Mouse (Mus musculus) activated CD4-positive, CD25-positive, alpha-beta regulatory T cell, adult 4 months (primary cell): Measurements from ENCODE around the gene Wbp2. TPM values are rescaled to one million over a fixed set of nuclear protein-coding genes. Genes with fewer than 3 reads are reported as not detected.
A peak's percentile ranks its signal among the peaks of the same experiment; 100 is the strongest.

Experiments used
- ATAC-seq: one replicate; pipeline ENCODE4 v1.8.0; 2017
- polyA plus RNA-seq, 2 experiments: library from polyadenylated mRNA; unstranded; fragments of 100-300 nt; shearing (Covaris generic); gene quantifications; one replicate each; pipeline ENCODE4 v1.2.1; 2017

The Wbp2 gene
- polyA plus RNA-seq, 2 experiments from 2014 or later: 85.4 to 142 TPM

DNA sequence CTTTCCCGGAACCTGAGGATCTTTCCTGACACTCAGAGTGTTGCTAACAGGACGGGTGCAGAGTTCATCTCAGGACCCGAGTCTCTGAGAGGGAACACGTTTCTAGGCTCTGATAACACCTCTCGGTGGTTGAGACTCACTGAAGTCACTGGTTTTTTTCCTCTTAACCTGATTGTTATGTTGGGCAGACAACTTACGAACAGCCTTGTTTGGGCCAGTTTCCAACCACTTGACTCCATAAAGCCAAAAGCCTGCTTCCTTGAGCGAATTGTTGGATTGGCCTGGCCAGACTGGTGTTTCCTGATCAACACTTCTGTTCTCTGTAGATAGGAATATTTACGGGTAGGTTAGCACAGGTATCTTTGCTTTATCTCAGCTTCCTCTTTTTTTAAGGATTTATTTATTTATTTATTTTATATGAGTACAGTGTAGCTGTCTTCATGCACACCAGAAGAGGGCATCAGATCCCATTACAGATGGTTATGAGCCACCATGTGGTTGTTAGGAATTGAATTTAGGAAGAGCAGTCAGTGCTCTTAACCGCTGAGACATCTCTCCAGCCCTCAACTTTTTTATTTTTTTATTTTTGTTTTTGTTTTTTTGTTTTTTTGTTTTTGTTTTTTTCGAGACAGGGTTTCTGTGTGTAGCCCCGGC lies 2.1 kb upstream of the Wbp2 start:
- ATAC-seq: no peak

DNA sequence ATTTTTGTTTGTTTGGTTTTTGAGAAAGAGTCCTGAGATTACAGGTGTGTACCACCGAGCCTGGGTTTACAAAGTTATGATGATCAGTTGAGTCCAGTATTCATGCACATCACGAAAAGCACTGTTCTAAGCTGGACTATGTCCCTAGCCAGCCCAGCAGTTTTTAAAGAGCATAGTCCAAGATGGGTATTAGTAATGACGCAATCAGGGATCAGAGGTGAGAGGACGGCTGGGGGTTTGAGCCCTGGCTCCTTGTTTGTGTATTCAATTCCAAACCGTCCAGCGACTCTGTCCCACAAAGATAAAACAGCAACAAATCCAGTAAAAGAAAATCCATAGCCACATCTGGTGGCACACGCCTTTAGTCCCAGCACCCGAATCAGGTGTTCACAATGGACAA lies 1.4 kb upstream of the Wbp2 start:
- ATAC-seq: no peak

DNA sequence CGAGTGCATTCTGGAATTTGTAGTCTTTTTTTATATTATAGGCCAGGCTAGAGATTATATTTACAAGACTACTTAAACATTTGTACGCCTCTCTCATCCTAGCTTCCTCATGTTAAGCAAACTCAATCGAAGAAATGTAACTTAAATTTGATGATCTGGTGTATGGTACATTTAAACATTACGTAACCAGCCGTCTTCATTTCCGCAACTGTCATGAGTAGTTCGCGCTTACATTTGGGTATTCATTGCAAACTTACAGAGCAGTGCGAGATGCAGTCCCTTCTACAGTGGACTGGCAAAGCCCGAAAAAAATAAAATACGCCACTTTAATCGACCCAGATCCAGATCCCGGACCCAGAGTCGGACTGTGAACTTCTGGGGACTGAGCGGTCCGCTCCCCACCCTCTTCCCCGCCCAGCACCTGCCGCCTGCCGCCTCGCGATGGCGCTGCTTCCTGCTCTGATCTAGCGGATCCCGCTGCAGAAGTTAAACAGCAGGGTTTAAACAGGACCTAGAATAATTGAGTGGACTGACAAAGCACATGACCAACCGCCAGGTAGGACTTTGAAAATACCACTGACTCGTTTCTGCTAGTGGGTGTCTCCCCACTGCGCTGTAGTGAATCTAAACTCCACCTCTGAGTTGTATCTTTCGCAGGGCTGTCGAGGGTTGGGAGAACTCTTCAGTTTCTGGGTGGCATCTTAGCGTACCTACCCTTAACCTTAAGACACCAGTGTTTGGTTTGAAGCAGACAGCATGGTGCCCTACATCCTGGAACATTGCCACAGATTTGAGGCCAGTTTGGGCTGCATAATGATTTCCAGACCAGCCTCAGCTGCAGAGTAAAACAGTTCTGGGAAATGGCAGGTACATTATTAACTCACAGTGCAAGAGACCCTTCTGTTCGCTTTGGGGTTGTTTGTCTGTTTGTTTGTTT lies 667 bp upstream of the Wbp2 start:
- ATAC-seq: peak; percentile 55

DNA sequence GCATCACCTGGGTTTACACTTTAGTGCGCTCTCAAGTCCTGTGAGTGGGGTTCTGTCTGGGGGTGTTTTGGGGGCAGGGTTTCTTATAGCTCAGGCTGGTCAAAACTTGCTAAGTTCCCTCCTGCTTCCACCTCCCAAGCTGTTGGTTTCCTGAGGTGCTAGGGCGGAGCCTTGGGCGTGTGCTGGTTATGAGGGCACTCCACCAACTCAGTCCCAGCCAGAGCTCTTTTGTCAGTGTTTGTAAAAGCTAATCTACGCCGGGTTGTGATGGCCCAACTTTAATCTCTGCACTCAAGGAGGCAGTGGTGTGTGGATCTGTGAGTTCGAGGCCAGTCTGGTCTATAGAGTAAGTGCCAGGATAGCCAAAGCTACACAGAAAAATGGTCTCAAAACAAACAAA lies 2.6 kb downstream of the Wbp2 start:
- no peak for ATAC-seq

DNA sequence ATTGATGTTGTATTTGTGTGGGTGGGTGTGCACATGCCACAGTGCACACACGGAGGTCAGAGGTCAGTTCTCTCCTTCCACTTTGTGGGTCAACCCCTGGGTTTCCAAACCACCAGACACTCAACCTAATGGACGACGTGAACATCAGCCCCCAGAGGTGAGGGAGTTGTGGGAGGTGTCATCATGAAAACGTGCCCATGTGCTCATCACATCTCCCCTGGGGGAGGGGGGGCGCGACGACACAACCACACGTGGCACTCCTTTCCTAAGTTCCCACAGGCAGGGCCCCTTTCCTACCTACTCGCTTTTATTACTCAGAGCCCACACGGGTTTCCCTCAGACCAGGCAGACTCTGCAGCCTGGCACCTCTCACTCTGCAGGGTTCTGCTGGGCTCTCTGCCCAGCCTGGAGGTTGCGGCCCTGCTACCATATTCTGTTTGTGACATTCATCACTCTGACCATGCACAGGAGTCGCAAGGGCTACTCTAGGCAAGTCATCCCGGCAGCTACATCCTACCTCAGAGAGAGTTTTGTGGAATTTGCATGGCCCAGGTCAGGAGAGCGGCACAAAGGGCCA lies 3.6 kb downstream of the Wbp2 start:
- ATAC-seq: no peak

DNA sequence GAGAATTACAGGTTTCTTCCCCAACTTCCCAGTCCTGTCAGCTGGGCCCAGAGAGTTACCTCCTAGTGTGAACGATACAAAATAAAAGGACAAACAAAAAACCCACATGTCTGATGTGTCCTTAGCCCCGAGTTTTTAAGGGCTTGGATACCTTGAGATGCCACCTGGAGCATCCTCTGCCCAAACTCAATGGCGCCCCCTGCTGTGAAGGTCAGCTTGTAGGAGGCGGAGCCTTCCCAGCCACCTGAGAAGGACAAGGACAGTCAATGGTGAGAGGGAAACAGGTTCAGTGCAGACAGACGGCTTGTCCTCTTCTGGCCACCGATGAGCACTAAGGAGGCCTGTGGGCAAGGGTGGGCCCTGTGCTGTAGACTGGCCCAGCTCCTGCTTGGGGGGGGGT lies 5.7 kb downstream of the Wbp2 start:
- no peak for ATAC-seq

DNA sequence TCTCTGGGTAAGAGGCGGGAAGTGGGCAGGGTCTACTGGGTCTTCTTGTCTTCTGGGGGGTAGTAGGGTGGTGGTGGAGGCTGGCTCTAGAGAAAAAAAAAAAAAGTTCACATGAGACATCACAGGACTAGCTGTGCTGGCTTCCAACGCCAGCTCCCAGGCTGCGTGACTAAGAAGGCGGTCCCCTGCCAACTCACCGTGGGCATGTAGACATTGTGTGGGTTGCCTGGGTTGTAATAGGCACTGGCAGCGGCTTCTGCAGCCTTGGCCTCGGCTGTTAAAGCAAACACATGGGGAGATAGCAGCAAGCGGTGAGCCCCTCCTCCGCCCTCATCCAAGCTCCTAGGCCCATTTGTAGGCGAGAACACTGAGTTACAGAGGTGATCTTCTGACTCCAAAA lies 7.3 kb downstream of the Wbp2 start:
- no peak for ATAC-seq

DNA sequence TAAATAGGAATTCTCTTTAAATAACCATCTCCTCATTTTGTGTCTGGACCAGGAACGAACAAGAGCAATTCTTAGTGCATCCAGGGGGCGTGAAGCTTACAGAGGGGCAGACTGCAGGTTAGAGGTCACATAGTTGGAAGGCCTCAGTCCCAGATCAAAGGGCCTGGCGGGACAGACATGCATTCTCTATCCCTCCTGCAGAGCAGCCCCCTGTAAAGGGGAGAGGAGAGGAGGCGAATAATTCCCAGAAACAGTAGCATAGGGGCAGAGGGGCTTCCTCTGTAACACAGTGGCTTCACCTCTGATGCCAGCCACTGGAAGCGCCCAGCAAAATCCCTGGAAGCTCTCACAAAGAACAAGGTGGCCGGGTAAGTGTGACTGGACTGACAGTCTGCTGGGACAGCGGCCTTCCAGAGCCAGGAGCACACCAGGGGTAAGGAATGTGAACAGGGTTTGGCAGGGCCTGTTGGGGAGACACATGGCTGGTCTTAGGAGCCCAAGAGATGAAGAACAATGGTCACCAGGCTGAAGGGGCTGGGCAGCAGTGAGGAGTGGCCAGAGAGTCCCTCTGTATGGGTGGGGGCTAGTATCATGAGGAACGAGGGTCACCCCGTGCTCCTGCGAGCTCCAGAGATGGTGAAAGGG lies 8.0 kb downstream of the Wbp2 start:
- ATAC-seq: no peak

DNA sequence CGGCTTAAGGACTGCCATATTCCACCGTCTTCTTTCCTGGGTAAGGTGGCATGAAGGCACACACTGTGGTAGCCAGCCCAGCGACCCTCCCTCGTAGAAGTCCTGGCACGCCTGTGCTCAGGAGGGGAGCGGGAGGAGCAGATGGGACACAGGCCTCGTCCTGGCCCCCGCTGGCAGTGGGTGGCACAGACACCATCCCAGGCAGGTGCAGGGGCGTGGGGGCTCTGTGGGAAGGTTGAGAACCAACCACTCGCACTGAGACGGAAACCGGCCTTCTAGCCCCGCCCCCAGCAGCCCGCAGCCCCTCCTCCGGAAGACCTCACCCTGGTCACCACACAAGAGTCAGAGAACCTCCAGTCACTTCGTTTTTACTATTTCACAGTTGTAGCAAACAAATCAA lies 8.6 kb downstream of the Wbp2 start:
- ATAC-seq: peak; percentile 78

DNA sequence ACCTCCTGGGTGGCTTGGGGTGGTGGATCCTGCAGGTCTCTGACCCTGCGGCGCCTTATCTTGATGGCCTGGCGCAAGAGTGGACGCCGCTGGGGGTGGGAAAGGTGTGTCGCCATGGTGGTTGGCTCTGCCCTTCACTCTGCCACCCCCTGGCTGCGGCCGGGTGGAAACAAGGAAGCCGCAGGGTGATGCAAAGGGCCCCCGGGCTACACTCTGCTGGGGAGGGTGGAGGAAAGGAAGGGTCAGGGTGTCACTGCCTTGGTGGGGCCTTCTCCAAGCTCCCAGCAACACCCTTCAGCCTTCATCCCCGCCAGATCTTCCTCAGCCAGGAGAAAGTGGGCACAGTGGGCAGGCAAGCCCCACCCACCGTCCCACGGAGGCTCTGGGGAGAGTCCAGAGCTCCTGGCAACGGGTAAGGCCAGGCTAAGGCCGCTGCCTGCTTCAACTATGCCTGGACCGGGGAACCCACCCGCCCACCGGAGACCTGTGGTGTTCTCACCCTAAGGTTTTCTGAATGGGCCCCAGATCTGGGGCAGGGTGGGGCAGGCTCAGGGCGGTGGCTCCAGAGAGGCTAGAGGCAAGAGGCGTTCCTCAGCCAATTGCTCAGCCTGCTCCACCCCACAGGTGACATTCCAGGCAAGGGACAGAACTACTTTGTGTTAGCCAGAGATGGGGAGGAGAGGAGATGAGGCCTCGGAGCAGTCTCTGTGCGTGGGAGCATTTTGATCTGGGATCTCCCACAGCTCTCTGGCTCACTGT lies 9.2 kb downstream of the Wbp2 start, which contains the start of gene Unc13d:
Gene Unc13d, minus strand, starts transcription at position 516 of the 759 bp plus-strand sequence.
- peak; percentile 44 for ATAC-seq

DNA sequence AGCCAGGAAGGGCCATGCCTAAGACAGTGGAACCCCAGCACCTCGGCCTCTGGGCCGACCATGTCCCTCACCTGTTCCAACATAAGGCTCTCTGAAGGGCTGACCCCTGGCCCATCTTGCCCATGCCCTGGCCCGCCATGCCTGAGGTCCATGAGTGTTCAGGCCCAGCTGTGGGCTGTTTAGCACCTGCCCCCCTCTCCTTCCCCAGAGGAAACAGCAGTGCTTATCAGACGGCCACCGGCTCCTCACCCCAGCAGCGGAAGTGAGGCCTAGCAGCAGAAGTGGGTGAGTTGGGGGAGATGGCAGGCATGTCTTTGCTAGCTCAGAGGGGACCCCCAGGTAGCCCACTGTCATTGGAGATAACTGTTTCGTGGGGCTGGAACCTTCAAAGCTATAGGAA lies 10.0 kb downstream of the Wbp2 start:
- ATAC-seq: peak; percentile 50

DNA sequence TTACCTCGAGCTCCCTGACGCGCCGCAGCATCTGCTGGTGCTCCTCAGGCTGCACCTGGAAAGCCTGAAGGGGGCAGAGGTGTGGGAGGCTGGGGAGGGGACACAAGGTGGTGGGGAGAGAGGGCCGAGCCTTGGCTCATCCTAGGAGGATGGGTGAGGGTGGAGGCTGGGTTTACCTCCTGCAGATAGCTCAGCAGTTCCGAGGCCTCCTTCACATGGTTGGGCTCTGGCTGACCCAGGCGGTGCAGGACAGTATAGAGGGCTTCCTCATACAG lies 10.6 kb downstream of the Wbp2 start:
- ATAC-seq: no peak

DNA sequence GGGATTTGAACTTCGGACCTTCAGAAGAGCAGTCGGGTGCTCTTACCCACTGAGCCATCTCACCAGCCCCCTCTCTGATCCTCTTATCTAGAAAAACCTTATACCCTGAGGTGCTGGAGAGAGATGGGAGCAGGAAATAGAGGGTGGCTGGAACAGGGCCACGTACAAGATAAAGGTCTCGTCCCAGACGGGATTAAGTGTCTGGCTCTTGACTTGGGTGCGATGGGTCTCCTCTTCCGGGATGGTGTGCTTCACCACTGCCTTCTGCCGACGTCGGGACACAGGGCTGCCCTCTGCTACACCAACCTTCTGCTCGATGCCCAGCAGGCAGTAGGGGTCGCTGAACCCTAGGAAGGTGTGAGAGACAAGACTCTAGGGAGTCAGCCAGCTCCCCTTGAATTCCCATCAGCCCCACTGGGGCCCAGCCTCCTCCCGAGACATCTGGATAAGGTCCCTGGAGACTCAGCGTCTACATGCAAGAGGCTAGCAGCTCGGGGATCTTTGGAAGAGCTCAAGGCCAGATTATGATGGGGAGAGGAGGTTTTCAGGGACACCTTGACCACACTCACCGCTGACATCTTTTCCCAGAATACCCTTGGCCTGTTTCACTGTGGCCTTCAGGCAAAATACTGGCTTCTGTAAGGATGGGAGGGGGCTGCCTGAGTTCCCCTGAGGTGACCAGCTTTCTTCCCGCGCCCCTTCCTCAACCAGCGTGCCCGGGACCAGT lies 11.1 kb downstream of the Wbp2 start:
- ATAC-seq: no peak

DNA sequence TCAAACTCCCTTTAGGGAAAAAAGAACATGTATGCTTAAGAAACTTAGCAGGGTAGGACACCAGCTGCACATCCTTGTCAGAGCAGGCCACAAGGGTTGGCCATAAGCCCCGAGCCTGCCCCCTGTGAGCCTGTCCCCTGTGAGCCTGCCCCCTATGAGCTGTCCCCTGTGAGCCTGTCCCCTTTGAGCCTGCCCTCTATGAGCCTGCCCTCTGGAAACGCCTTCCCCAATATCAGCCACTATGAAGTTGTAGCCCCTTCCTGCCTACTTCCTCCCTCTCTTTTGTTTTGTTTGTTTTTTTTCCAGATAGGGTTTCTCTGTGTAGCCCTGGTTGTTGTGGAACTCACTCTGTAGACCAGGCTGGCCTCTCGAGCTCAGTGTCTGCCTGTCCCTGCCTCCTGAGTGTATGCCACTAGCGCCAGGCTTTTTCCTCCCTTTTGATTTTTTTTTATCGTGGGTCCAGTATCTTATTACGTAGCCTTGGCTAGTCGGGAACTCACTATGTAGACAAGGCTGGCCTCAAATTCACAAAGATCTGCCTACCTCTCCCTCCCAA lies 12.3 kb downstream of the Wbp2 start:
- no peak for ATAC-seq

DNA sequence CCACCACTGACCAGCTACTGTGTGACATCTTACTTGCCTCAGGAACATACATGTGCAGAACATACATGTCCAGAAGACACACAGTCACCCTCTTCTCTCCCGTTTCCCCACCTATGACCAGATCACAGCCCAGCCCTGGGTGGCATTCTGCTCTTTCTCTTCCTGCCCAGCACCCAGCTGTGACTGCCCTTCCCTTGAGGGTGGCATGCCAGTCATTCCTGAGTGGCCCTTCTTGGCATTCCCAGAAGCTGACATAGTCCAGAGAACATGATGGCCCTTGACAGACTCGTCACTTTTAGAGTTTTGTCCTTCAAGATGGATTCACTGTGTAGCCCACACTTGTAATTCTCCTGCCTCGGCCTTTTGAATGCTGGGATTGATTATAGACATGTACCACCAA lies 14.2 kb downstream of the Wbp2 start:
- no peak for ATAC-seq

DNA sequence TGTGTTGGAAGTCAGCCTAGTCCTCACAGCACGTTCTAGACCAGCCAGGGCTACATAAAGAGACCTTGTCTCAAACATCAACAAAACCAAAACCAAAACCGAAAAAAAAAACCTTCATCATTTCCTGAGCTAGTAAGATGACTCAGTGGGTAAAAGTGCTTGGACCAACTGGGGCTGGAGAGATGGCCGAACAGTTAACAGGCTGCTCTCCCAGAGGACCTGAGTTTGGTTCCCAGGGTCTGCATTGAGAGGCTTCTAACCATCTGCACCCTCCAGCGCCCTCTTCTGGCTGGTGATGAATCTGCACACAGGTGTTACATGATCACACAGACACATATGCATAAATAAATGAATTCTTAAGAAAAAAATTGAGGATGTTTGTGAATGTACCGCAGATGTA lies 15.3 kb downstream of the Wbp2 start:
- peak; percentile 72 for ATAC-seq

DNA sequence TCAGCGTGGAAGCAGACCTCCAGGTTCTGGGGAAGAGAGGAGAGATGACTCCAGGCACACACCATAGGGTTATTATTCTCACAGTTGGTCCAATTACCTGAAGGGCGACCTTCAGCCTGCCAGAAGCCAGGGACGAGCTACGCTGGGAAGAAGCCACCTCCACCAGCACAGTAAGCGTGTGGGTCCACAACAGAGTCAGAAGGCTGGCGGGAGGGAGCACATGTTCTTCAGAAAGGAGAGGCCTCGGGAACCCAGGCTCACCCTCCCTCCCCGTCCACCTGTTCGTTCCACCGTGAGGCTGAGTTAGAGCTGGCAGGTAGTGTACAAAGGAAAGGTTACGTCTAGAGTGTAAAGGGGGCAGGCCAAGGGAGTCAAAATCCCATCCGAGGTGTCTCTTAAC lies 21.4 kb downstream of the Wbp2 start:
- ATAC-seq: no peak

DNA sequence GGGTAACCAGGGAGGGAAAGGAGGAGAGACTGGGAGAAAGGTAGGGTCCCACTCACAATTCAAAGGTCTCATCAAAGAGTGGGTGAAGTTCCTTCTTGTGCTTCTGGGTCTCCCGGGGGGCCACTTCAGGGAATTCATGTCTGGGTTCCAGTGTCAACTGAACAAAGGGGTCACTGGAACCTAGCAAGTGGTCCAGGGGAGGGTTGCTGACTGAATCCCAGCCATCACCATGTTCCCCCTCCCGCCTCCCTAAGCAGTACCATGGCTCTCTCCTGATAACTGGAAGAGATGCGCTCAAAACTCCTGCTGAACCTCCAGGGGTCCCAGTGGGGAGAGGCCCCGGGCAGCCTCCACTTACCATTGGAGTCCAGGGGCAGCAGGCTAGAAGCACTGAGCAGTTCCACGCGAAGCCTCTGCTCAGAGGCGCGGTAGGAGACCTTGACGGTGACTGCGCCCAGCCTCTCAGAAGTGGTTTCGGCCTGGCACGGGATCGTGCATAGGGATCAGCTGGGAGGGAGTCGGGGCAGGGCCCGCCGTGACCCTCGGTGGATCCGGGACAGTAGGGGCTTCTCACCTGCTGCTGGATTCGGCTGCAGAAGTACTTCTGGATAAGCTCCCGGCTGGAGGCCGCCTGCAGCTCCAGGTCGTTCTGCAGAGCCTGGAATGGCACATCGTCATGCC lies 22.5 kb downstream of the Wbp2 start:
- ATAC-seq: no peak

DNA sequence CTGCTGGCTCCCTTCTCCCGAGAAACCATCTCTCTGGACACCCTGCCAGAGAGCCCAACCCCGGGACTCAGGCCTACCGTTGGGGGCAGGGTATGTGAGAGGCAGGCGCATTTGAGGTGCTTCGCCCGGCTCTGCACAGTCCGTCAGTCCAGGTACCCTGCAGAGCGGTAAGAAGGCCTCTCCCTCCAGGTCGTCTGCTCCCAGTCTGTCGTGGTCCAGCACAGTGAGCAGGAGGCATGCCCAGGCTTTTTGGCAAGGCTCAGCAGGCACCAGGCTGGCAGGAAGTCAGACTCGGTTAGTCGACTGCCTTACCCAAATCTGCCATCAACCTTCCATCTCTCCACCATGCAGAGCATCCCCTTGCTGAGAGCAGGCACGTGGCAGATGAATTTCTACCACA lies 23.2 kb downstream of the Wbp2 start:
- ATAC-seq: no peak

DNA sequence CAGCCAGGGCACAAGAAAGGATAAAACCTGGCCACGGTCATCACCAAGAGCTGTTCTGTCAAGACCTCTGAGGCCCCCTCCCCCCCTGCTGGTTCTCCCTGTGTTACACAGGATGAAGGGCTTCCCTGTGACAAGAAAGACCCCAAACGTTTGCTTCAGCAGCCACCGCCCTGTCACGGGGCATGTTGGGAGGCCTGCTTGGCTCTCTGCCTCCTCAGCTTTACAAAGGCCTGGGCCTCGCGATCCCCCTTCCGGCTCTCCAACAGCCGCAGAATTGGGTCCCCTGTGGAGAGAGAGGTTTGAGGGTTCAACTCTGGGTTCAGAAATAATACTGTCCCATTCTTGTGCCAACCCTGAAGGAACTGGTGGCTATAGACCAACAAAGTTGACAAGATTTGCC lies 24.3 kb downstream of the Wbp2 start:
- ATAC-seq: no peak
